Mouse (Mus musculus): ENCODE measurements at regions not wholly inside any gene's neighbourhood (a gene's known extent, or its start where the extent isn't known, plus 50 kb on each side); places are given as distances from the start of the nearest gene placed in this dataset.
A peak's percentile ranks its signal among the peaks of the same experiment; 100 is the strongest.

DNA sequence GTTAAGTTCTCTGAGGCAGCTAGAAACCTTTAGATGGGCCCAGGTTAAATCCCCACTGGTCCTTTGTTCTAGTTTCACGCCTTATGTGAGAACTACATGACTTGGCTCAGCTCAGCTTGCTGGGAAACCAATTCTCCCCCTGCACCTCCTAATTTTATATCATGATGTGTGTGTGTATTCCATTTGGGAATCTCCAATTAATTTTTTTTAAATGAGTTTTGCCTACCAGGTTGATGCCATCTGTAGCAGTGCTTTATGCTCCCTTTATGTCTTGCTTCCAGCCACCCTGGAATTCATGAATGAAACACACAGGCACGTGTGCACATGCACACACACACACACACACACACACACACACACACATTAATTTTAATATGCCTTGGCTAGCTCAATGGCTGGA, 180.0 kb upstream of the Gli3 start:
- no peak for ATAC-seq (replicated peaks; ENCODE audit: low FRiP score)
- H3K4me2 ChIP-seq: no peak overlapping the region
- H3K4me1 ChIP-seq: no peaks in the 10 kb centered on the region
- H3K9me3 ChIP-seq (replicated peaks): 0 out of 2 replicates have a peak, but pooled peaks cover 2% of the 10 kb centered on the region
- 69% methylated on average over 2 of the region's 2 CpGs for WGBS
- H3K36me3 ChIP-seq: no peaks in the 10 kb centered on the region
- H3K27ac ChIP-seq: no peak overlapping the region
- no peak overlapping the region for H3K9ac ChIP-seq
- H3K4me3 ChIP-seq (replicated peaks): no peak overlapping the region
- no peaks in the 10 kb centered on the region for H3K27me3 ChIP-seq

DNA sequence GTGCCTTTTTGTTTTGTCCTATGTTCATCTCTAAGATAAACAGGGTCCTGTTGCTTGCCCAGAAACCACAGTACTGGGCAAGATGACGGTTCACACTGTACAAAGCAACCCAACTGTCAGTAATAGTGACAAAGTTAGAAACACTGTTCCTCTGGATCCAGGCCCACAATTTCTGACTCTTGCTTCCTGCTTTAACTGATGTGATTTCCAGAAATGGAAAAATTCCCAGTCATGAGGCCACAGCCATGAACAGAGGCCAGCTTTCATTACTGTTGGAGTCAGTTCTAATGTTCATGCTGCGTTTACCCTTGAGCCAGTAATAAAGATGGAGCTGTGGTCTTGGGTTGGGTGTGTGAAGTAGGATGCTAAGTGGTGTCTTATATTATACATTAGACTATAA, 164.6 kb upstream of the Gli3 start:
- Histone ChIP-seq H3K4me3 (replicated peaks) (no peak overlapping the region), H3K27ac (no peak overlapping the region), H3K4me1 (no peaks in the 10 kb centered on the region), H3K27me3 (no peaks in the 10 kb centered on the region), H3K4me2 (no peak overlapping the region), H3K9me3 (replicated peaks) (no peaks in the 10 kb centered on the region), H3K9ac (no peak overlapping the region), H3K36me3 (no peaks in the 10 kb centered on the region)
- WGBS: 83% methylated on average over 2 of the region's 2 CpGs
- ATAC-seq (replicated peaks; ENCODE audit: low FRiP score): no peak

DNA sequence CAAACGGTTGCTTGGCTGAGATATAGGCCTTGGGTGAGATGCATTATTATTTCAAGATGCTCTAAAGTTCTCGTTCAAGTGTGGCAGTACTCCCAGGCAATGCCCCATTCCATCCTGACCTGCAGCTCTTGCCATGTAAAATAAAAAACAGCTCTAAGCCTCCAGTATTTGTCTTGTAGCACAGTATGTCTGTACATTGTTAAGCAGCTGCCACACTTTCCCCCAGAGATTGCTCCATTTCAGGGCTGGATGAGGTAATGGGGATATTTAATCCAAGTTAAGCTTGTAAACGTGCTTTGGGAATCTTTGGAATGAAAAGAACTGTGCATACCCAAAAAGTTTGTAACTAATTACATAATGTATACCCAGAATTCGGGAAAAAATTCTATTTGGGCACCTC, 137.6 kb upstream of the Gli3 start:
- ATAC-seq (replicated peaks; ENCODE audit: low FRiP score): no peak
- no peak overlapping the region for H3K4me2 ChIP-seq
- no peaks in the 10 kb centered on the region for H3K27me3 ChIP-seq
- 63% methylated on average over 4 of the region's 4 CpGs for WGBS
- no peaks in the 10 kb centered on the region for H3K36me3 ChIP-seq
- H3K27ac ChIP-seq: no peak overlapping the region
- no peaks in the 10 kb centered on the region for H3K9me3 ChIP-seq (replicated peaks)
- no peak overlapping the region for H3K4me3 ChIP-seq (replicated peaks)
- H3K9ac ChIP-seq: no peak overlapping the region
- H3K4me1 ChIP-seq: no peaks in the 10 kb centered on the region

DNA sequence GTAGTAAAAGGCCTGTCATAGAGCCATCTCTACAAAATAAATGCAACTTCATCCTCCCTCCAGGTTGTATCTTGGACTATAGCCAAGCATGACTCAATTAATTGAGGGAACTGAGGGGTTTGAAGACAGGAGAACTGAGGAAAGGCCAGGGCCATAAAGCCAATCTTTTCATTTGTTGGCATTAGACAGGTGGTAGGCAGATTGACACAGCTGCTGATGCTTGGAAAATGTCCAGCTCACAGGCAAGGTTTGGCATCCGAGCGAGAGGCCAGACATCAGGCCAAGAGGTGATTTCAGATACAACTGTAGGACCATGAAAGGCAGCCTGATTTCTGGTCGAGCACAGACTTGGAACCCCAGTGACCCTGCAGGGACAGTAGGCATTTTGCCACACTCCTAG, 136.9 kb upstream of the Gli3 start:
- no peaks in the 10 kb centered on the region for H3K27me3 ChIP-seq
- 73% methylated on average over 3 of the region's 3 CpGs for WGBS
- ATAC-seq (replicated peaks; ENCODE audit: low FRiP score): no peak

DNA sequence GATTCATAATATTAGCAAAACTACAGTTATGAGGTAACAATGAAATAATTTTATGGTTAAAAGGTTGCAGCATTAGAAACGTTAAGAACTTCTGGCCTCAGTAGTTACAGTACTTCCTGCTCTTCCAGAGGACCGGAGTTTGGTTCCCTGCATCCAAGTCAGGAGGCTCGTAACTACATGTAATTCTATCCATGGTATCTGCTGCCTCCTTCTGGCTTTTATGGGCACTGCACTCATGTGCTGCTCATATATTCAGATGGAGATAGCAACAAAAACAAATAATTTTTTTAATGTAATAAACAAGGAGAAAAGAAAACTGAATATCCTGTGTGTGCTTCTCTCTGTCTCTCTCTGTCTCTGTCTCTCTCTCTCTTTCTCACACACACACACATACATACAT, 133.5 kb upstream of the Gli3 start:
- H3K4me1 ChIP-seq: no peaks in the 10 kb centered on the region
- WGBS: 93% methylated on average over 3 of the region's 3 CpGs
- no peaks in the 10 kb centered on the region for H3K27me3 ChIP-seq
- ATAC-seq (replicated peaks; ENCODE audit: low FRiP score): no peak
- H3K4me3 ChIP-seq (replicated peaks): no peak overlapping the region
- no peaks in the 10 kb centered on the region for H3K9me3 ChIP-seq (replicated peaks)
- no peak overlapping the region for H3K4me2 ChIP-seq
- H3K36me3 ChIP-seq: no peaks in the 10 kb centered on the region
- H3K27ac ChIP-seq: no peak overlapping the region
- no peak overlapping the region for H3K9ac ChIP-seq

More for the DNA sequence above, 136.9 kb upstream of the Gli3 start:
- Histone ChIP-seq H3K4me2 (no peak overlapping the region), H3K9me3 (replicated peaks) (no peaks in the 10 kb centered on the region), H3K4me1 (no peaks in the 10 kb centered on the region), H3K4me3 (replicated peaks) (no peak overlapping the region), H3K27ac (no peak overlapping the region), H3K36me3 (no peaks in the 10 kb centered on the region), H3K9ac (no peak overlapping the region)

DNA sequence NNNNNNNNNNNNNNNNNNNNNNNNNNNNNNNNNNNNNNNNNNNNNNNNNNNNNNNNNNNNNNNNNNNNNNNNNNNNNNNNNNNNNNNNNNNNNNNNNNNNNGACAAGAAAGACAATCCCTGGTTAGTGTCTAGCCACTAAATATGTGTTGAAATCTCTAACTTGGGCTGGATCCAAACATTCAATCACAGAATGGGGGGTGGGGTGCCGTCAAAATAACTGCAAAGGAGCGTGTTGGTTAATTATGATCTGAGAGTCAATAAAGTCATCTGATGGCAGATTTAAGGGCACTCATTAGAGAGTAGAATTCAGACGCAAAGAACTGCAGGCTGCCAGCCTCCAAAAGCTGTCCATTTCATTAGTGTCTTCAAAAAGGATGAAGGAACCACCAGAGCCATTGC, 119.6 kb upstream of the Gli3 start:
- H3K27ac ChIP-seq: no peak overlapping the region
- no peak for ATAC-seq (replicated peaks; ENCODE audit: low FRiP score)
- no peaks in the 10 kb centered on the region for H3K4me1 ChIP-seq
- H3K27me3 ChIP-seq: no peaks in the 10 kb centered on the region
- H3K4me2 ChIP-seq: no peak overlapping the region
- no peak overlapping the region for H3K9ac ChIP-seq
- no peaks in the 10 kb centered on the region for H3K9me3 ChIP-seq (replicated peaks)
- no peaks in the 10 kb centered on the region for H3K36me3 ChIP-seq
- WGBS: 13% methylated on average over 3 of the region's 3 CpGs
- H3K4me3 ChIP-seq (replicated peaks): no peak overlapping the region

DNA sequence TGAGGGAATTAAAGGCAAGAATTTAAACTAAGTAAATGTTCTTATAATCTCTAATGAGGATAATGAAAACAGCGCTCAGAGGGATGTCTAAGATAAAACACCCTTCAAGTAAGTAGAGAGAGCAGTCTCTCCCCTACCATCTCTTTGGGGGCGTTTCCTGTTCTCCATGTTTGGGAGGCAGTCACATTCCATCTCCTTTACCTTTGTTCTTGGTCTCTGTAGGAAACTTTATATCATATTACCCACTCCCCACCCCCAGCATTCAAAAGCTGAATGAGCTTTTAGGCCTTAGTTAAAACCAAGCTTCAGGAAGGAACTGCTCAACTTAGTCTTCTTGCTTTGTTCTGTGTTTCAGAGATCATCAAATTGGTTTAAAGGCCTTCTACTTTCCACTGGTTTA, 116.2 kb upstream of the Gli3 start:
- H3K4me3 ChIP-seq (replicated peaks): no peak overlapping the region
- H3K9me3 ChIP-seq (replicated peaks): no peaks in the 10 kb centered on the region
- no peak overlapping the region for H3K4me2 ChIP-seq
- H3K27me3 ChIP-seq: no peaks in the 10 kb centered on the region
- 33% methylated on average over 2 of the region's 2 CpGs for WGBS
- H3K36me3 ChIP-seq: no peaks in the 10 kb centered on the region
- H3K4me1 ChIP-seq: no peaks in the 10 kb centered on the region
- H3K27ac ChIP-seq: no peak overlapping the region
- ATAC-seq (replicated peaks; ENCODE audit: low FRiP score): no peak
- H3K9ac ChIP-seq: no peak overlapping the region

DNA sequence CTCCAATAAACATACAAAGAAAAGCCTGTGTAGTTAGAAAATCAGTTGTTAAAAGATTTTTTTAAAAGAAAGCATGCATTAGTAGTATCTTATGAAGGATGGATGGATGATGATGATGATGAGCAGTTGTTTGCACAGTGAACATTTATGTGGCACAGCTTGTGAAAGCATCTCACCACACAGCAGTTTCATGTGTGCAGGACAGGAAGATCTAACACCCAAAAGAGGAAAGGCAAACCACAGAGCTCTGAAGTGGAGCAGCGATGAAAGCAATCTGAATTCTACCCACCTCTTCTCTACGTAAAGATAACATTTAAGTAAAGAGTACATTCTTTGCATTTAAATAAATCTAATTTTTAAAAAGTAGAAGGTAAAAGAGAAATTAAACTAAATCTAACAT, 96.6 kb upstream of the Gli3 start:
- no peaks in the 10 kb centered on the region for H3K27me3 ChIP-seq
- H3K27ac ChIP-seq: no peak overlapping the region
- H3K9ac ChIP-seq: no peak overlapping the region
- H3K36me3 ChIP-seq: no peaks in the 10 kb centered on the region
- H3K4me3 ChIP-seq (replicated peaks): no peak overlapping the region
- 88% methylated on average over 2 of the region's 2 CpGs for WGBS
- no peak overlapping the region for H3K4me2 ChIP-seq
- ATAC-seq (replicated peaks; ENCODE audit: low FRiP score): no peak
- H3K4me1 ChIP-seq: no peaks in the 10 kb centered on the region
- no peaks in the 10 kb centered on the region for H3K9me3 ChIP-seq (replicated peaks)

DNA sequence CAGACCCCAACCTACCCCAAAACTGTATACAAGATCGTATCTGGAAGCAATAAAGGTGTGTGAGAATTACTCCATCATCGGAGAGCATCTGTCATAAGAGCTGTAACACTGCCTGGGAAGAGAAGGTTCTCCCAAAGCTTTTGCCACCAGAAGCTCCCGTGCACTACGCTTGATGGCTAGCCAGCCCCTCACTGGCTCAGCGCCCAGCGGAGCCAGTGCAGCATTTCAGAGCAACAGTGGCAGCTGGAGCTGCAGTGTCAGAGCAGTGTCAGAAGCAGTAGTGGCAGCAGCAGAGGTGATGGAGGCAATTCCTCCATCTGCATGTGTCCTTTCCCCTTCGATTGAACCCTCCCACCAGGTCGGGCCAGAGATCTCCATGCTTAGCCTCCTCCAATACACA, 83.0 kb upstream of the Gli3 start:
- Histone ChIP-seq H3K27me3 (no peaks in the 10 kb centered on the region), H3K9me3 (replicated peaks) (no peaks in the 10 kb centered on the region), H3K36me3 (no peaks in the 10 kb centered on the region), H3K9ac (no peak overlapping the region), H3K4me1 (no peaks in the 10 kb centered on the region), H3K4me3 (replicated peaks) (no peak overlapping the region), H3K27ac (no peak overlapping the region), H3K4me2 (no peak overlapping the region)
- ATAC-seq (replicated peaks; ENCODE audit: low FRiP score): no peak
- 78% methylated on average over 8 of the region's 8 CpGs for WGBS

DNA sequence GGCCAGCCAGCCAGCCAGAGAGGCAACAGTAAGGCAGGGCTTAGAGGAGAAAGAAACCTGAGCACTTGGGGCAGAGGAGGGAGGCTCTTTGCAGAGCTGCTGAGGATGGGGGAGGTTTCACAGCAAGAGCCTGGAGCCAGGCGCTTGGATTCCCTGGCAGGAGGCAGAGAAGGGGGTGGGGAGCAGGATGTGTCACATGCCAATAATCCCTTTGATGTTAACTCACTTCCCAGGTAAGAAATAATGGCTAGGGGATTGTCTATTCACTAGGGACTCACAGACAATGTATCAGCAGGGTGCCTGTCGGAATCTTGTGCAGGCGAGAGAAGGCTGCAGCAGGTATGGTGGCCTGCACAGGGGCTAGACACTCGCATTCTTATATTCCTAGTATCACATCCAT, 67.8 kb upstream of the Gli3 start:
- Histone ChIP-seq H3K36me3 (no peaks in the 10 kb centered on the region), H3K4me1 (peaks cover 7% of the 10 kb centered on the region; the same call in 1 of the 2 replicates), H3K9ac (no peak overlapping the region), H3K9me3 (replicated peaks) (no peaks in the 10 kb centered on the region), H3K27me3 (no peaks in the 10 kb centered on the region), H3K4me2 (0 out of 2 replicates have a peak overlapping the region, but pooled peaks have one; percentile 23), H3K4me3 (replicated peaks) (no peak overlapping the region), H3K27ac (no peak overlapping the region)
- peak; percentile 96 for ATAC-seq (replicated peaks; ENCODE audit: low FRiP score)
- WGBS: 23% methylated on average over 4 of the region's 4 CpGs

DNA sequence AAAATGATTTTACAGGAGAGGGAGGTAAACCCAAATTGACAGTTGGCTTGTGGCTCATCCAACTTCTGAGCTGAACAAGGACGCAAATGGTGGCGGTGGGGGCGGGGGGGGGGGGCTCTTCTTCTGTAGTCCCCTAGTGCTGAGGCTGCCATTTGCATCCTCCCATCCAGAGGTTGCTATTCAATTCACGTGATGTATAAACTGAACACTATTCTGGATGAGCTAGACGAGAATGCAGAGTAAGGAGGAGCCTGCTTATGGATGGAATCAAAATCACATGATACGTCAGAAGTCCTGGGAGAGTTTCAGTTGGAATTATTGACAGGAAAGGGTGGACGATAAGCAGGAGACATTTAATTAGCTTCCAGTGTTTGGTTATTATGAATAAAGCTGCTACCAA, 67.3 kb upstream of the Gli3 start:
- Histone ChIP-seq H3K4me2 (no peak overlapping the region), H3K36me3 (no peaks in the 10 kb centered on the region), H3K4me3 (replicated peaks) (no peak overlapping the region), H3K27ac (no peak overlapping the region), H3K9me3 (replicated peaks) (no peaks in the 10 kb centered on the region), H3K27me3 (no peaks in the 10 kb centered on the region), H3K4me1 (peaks cover 7% of the 10 kb centered on the region; the same call in 1 of the 2 replicates), H3K9ac (no peak overlapping the region)
- 27% methylated on average over 7 of the region's 7 CpGs for WGBS
- no peak for ATAC-seq (replicated peaks; ENCODE audit: low FRiP score)

DNA sequence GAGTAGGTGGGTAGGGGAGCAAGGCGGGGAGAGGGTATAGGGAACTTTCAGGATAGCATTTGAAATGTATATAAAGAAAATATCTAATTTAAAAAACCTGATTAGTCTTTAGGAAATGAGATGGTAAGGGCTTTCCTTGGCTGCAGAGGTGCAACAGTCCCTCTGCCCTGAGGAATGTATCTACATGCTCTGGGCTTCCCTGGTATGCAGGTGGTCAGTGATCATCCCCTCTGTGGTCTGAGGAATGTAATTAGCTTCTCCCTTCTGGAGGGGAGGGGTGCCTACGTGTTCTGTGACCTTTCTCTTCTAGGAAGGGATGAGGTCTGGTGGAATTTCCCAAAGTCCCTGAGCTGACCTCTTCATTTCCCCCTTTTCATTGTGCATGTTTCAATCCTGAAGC, 64.4 kb upstream of the Gli3 start:
- H3K27me3 ChIP-seq: no peaks in the 10 kb centered on the region
- H3K4me1 ChIP-seq: peaks cover 7% of the 10 kb centered on the region; the same call in 1 of the 2 replicates
- no peak overlapping the region for H3K4me2 ChIP-seq
- no peak overlapping the region for H3K27ac ChIP-seq
- no peak overlapping the region for H3K9ac ChIP-seq
- H3K4me3 ChIP-seq (replicated peaks): no peak overlapping the region
- no peaks in the 10 kb centered on the region for H3K9me3 ChIP-seq (replicated peaks)
- no peak for ATAC-seq (replicated peaks; ENCODE audit: low FRiP score)
- WGBS: 63% methylated on average over 2 of the region's 2 CpGs
- H3K36me3 ChIP-seq: no peaks in the 10 kb centered on the region
